Mouse (Mus musculus): Measurements from ENCODE around the gene 1700003E16Rik.

1700003E16Rik gene

GRCm38 (mm10) chr6:83156259-83156684 lies at the start of gene 1700003E16Rik, which contains the start of gene Wdr54:
1700003E16Rik (plus strand) TSS chr6:83156404.
Wdr54 (minus strand) TSS chr6:83156397.
- peak; percentile 66 to 72 for DNase-seq (ENCODE audit: low spot score in 2 of 2)

GRCm38 (mm10) chr6:83107566-83108400 lies 48.4 kb upstream of the 1700003E16Rik start:
- no peak for DNase-seq (ENCODE audit: low spot score in 2 of 2)

- DNase-seq (ENCODE audit: low spot score in 2 of 2): peak in 1 of 2 experiments; percentile 72
Measured at GRCm38 (mm10) chr6:83108762-83109668, 47.2 kb upstream of the 1700003E16Rik start, which contains the start of gene Mrpl53. Mrpl53 (plus strand) TSS chr6:83109040.

- DNase-seq (ENCODE audit: low spot score in 2 of 2): no peak
Measured at GRCm38 (mm10) chr6:83111510-83112136, 44.6 kb upstream of the 1700003E16Rik start.

DNA sequence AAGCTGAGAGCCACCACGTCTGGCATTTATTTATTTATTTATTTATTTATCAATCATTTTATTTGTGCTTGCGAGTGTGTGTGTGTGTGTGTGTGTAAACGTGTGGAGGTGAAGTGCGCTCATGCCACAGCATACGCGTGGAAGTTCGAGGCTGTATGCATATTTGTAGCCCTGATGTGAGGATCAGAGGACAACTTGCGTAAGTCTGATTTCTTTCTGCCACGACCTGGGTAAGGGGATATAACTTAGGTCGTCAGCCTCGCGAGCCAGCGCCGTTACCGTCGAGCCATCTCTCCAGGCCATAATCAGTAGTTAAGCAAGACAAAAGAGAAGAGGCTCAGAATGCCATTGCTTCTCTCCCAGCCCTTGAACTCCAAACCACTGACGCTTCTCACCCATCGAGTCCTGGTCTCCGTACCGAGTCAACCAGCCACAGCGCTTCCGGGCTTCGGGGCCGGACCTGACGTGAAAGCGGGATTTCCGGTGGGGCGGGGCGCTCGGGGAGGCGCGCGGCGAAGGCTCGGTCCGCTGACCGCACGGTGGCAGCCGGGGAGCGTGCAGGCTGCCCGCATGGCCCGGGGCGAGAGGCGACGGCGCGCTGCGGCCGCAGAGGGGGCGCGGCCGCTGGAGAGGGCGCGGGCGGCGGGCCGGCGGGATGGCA lies 41.1 kb upstream of the 1700003E16Rik start, which contains the start of gene Mogs:
Mogs (plus strand) TSS at position 486 of the 661 bp plus-strand sequence.
- DNase-seq (ENCODE audit: low spot score in 2 of 2): peak; percentile 81 to 90

DNA sequence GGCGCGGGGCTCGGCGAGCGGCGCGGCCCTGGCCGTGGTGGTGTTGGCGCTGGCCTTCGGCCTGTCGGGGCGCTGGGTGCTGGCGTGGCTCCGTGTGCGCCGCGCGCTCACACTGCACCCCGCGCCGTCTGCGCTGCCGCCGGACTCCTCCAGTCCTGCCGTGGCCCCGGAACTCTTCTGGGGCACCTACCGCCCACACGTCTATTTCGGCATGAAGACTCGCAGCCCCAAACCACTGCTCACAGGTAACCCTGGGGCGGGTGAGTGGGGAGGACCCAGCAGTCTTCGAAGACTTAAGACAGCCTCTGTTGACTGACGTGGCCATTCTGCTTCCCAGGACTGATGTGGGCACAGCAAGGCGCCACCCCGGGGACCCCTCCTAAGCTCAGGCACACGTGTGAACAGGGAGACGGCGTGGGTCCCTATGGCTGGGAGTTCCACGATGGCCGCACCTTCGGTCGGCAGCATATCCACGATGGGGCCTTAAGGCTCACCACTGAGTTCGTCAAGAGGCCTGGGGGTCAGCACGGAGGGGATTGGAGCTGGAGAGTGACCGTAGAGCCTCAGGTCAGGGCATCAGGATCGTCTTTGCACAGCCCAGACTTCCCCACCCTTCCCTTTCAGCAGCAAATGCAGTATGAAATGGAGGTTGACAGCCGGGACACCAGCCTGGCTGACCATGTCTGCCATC lies 40.4 kb upstream of the 1700003E16Rik start:
- DNase-seq (ENCODE audit: low spot score in 2 of 2): no peak

GRCm38 (mm10) chr6:83116373-83117164 lies 39.6 kb upstream of the 1700003E16Rik start:
- DNase-seq (ENCODE audit: low spot score in 2 of 2): no peak

GRCm38 (mm10) chr6:83117165-83117438 lies 39.1 kb upstream of the 1700003E16Rik start:
- DNase-seq (ENCODE audit: low spot score in 2 of 2): no peak

DNA sequence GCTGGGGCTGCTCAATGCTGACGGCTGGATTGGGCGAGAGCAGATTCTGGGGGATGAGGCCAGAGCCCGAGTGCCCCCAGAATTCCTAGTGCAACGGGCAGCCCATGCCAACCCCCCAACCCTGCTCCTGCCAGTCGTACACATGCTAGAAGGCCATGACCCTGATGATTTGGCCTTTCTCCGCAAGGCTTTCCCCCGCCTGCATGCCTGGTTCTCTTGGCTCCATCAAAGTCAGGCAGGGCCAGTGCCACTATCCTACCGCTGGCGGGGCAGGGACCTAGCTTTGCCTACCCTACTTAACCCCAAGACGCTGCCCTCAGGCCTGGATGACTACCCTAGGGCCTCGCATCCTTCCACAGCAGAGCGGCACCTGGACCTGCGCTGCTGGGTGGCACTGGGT lies 38.6 kb upstream of the 1700003E16Rik start:
- DNase-seq (ENCODE audit: low spot score in 2 of 2): no peak

GRCm38 (mm10) chr6:83118369-83118768 lies 37.8 kb upstream of the 1700003E16Rik start:
- no peak for DNase-seq (ENCODE audit: low spot score in 2 of 2)

DNA sequence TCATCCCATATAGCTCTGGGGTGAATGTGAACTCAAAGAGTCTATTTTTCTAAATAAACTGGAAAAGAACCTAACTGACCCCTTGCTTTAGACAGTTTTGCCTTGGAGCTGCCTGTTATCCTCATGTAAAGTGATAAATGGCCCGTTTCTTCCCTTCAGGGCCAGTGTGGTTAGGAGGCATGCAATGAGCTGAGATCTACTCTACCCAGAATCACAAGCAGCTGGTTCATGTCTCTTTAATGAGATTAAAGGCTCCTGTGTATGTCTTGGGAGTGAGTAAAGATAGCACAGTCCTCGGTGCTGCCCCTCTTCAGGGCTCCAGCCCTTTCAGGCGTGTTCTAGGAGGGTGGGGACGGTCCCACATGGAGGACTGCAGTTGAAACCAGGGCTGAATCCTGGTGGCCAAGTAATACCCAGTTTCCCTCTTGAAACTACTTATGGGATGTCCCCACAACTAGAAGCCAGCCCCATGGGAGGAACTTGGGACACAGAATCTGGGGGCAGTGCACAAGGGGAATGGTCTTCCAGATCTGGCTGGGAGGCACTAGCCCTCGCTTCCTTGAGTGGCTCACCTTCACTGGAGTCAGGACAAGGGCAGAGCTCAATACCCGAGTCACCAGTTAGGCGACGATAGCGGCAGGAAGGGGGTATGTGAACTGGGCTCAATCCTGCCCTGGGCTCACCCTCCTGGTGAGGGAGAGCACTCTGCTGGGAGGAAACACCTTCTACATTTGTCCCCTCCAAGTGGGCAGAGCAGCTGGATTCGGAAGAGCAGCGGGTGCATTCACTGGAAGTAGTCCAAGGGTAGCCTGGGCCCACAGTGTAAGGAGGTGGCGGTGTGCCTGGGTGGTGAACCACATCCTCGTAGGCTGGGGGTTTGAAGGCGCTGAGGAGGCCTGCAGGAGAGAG lies 37.1 kb upstream of the 1700003E16Rik start:
- DNase-seq (ENCODE audit: low spot score in 2 of 2): no peak

DNA sequence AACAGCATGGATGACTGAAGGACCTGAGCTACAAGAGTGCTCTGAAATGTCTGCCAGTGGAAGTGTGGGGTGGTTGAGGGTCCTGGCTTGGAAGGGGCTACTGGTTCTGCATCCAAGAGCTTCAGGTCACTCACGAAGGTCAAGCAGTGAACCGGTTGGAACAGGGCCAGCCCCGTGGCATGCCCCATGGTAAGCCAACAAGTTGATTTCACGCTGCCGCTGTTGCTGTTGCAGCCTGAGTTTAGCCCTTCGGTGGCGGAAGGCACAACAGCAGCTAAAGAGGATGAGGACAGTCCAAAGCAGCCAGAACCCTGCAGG lies 36.5 kb upstream of the 1700003E16Rik start:
- no peak for DNase-seq (ENCODE audit: low spot score in 2 of 2)

GRCm38 (mm10) chr6:83120930-83121862 lies 35.0 kb upstream of the 1700003E16Rik start, which contains the start of gene Wbp1:
Wbp1 (minus strand) TSS chr6:83121559.
- peak; percentile 94 to 98 for DNase-seq (ENCODE audit: low spot score in 2 of 2)

- DNase-seq (ENCODE audit: low spot score in 2 of 2): no peak
Measured at GRCm38 (mm10) chr6:83121863-83122710, 34.1 kb upstream of the 1700003E16Rik start.

GRCm38 (mm10) chr6:83122961-83123360 lies 33.2 kb upstream of the 1700003E16Rik start:
- no peak for DNase-seq (ENCODE audit: low spot score in 2 of 2)

DNA sequence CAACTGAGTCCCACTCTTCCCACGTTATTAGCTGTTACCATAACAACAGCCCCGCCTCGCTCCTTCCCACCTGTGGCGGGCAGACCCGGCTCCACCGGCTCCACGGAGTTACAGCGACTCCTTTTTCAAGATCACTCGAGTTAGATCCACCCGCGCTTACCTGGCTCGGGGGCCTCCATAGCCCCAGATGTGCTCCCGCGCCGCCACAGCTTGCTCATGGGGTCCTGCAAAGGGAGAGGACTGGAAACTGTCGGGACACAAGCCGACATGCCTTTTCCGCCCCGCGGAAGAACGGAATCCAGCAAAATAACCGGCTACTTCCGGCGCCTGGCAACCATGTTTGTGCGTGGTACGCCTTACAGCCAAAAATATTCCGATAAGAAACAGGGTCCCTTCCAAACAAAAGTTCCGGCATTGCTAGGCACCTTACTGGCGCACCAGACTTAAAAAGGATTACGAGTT lies 31.3 kb upstream of the 1700003E16Rik start:
- DNase-seq (ENCODE audit: low spot score in 2 of 2): peak; percentile 80 to 87

GRCm38 (mm10) chr6:83125331-83125730 lies 30.9 kb upstream of the 1700003E16Rik start, which contains the start of gene Ino80b:
Ino80b (minus strand) TSS chr6:83125431.
- DNase-seq (ENCODE audit: low spot score in 2 of 2): no peak

Measured in frontal cortex, postnatal 14 days (tissue).